Mouse (Mus musculus): ENCODE measurements around the gene Ksr2. TPM values are rescaled to one million over a fixed set of nuclear protein-coding genes. Genes with fewer than 3 reads are reported as not detected.

The Ksr2 gene
- polyA plus RNA-seq, 1 experiment from 2014 or later: 0.01 TPM

DNA sequence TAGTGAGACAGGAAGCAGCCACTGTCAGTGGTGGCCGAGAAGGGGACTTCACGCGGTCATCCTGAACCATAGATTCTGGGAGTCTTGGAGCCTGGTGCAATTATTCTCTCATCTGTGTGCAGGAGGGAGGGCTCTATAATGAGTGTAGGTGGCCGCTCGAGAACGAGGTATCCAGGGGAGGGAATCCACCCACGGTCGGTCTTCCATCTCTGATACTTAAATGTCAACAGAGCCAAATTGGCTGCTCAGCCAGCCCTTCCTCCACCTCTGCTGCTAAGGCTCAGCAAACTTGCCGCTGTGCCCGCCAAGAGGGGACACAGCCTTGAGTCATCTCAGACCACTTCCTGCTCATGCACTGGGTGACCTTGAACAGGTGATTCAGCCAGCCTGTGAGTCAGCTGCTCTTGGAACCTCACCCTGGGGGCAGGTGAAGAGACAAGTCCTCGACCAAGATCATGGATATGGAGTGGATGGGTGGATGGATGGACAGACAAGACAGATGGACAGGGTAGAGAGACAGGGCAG, 330.9 kb downstream of the Ksr2 start:
- H3K27me3 ChIP-seq (replicated peaks; ENCODE audit: control insufficient read depth, insufficient read depth, low read length): no peaks in the 10 kb centered on the region
- DNase-seq (ENCODE audit: low spot score): no peak
- no peaks in the 10 kb centered on the region for H3K9me3 ChIP-seq (ENCODE audit: control insufficient read depth, low read length)
- no peak for ATAC-seq (replicated peaks; ENCODE audit: low FRiP score)
- no peak overlapping the region for H3K27ac ChIP-seq (ENCODE audit: low read depth, low read length)
- no peak overlapping the region for H3K4me2 ChIP-seq
- no peaks in the 10 kb centered on the region for H3K4me1 ChIP-seq (replicated peaks; ENCODE audit: control insufficient read depth, insufficient read depth, low read length)
- H3K4me3 ChIP-seq (ENCODE audit: low read depth, low read length): no peak overlapping the region
- WGBS: 54% methylated on average over 11 of the region's 11 CpGs
- no peaks in the 10 kb centered on the region for H3K36me3 ChIP-seq (ENCODE audit: control insufficient read depth, insufficient read depth, low read length)
- no peak overlapping the region for H3K9ac ChIP-seq (ENCODE audit: low read depth, low read length)

DNA sequence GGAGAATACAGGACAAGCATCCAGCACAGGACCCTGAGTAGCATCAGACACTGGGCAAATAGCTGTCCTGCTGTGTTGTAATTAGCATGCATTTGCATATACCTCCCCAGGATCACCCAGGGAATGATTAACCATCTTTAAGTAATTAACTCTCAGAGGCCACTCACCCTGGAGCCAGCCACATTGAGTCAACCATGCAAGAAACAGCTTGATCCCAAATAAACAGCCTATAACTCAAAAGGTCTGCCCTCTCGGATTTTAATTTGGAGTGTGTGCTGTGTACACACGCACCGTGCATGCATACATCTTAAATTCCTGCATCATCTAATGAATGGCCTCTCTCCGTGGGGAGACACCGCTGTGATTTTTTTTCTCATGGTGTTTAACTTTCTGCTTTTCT, 335.6 kb downstream of the Ksr2 start:
- Histone ChIP-seq H3K4me1 (replicated peaks; ENCODE audit: control insufficient read depth, insufficient read depth, low read length) (no peaks in the 10 kb centered on the region), H3K4me3 (ENCODE audit: low read depth, low read length) (no peak overlapping the region), H3K9me3 (ENCODE audit: control insufficient read depth, low read length) (no peaks in the 10 kb centered on the region), H3K36me3 (ENCODE audit: control insufficient read depth, insufficient read depth, low read length) (no peaks in the 10 kb centered on the region), H3K4me2 (no peak overlapping the region), H3K9ac (ENCODE audit: low read depth, low read length) (no peak overlapping the region), H3K27me3 (replicated peaks; ENCODE audit: control insufficient read depth, insufficient read depth, low read length) (no peaks in the 10 kb centered on the region), H3K27ac (ENCODE audit: low read depth, low read length) (no peak overlapping the region)
- DNase-seq (ENCODE audit: low spot score): no peak
- no peak for ATAC-seq (replicated peaks; ENCODE audit: low FRiP score)
- WGBS: 45% methylated on average over 5 of the region's 5 CpGs

DNA sequence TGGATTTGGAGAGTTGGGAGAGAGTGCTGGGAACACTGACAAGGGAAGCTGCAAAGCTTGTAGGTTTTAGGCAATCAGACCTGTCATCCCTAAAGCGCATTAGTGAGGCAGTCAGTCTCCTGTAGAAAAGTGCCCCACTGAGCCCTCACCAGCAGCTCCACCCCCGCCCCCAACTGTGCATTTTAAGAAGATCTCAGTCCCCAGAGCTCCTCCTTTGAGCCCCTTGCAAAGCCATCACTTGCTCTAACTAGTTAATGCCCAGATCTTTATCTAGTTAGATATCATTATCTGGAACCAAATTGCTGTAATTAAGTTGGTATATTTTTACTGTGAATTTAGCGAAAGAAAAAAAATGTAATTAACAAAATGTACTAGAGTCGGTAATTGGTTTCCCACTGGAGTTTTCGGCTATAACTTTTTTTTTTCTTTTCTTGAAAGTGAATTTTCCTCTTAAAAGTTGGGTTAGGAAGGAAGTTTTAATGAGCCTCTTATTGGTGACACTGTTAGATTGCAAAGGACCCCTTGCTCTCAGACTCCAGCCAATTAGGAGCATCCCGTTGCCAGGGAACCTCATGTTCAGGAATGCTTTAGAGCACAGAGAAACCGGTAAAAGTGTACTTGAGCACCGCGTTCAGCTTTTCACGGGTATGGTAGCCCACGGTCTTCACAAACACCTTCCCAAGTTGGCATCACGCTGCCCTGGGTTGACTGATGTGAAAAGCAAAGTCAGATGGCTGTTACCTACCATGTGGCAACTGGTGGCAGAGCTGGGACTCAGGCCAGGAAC, 344.1 kb downstream of the Ksr2 start:
- H3K9ac ChIP-seq (ENCODE audit: low read depth, low read length): no peak overlapping the region
- H3K27ac ChIP-seq (ENCODE audit: low read depth, low read length): no peak overlapping the region
- no peaks in the 10 kb centered on the region for H3K27me3 ChIP-seq (replicated peaks; ENCODE audit: control insufficient read depth, insufficient read depth, low read length)
- H3K4me1 ChIP-seq (replicated peaks; ENCODE audit: control insufficient read depth, insufficient read depth, low read length): no peaks in the 10 kb centered on the region
- 47% methylated on average over 12 of the region's 12 CpGs for WGBS
- H3K4me3 ChIP-seq (ENCODE audit: low read depth, low read length): no peak overlapping the region
- H3K4me2 ChIP-seq: no peak overlapping the region
- H3K36me3 ChIP-seq (ENCODE audit: control insufficient read depth, insufficient read depth, low read length): no peaks in the 10 kb centered on the region
- H3K9me3 ChIP-seq (ENCODE audit: control insufficient read depth, low read length): no peaks in the 10 kb centered on the region
- no peak for DNase-seq (ENCODE audit: low spot score)
- no peak for ATAC-seq (replicated peaks; ENCODE audit: low FRiP score)

DNA sequence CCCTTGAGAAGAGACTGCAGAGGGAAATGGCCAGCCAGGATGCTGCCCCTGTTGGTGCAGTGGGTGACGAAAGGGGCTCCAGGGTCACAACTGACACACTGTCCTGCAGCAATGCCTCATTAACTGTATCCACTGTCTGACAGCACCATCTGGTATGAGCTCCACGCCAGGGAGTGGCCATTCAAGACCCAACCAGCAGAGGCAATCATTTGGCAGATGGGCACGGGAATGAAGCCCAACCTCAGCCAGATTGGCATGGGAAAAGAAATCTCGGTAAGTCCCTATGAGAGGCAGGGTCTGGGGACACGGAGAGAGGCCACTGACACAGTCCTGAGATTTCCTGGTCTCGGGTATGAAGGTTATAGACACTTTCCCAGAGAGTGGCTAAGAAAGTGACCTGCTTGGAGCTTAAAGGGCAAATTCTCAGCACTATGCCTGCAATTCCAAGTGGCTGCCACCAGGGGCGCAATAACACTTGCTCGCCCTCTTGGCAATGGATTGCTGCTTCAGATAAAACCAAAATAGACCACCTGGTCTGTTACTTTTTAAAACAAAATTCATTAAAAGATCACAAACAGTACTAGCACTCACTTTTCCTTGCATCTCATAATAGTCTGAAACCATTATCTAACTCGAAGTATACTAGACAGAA, 347.5 kb downstream of the Ksr2 start:
- DNase-seq (ENCODE audit: low spot score): no peak
- Histone ChIP-seq H3K27me3 (replicated peaks; ENCODE audit: control insufficient read depth, insufficient read depth, low read length) (no peaks in the 10 kb centered on the region), H3K27ac (ENCODE audit: low read depth, low read length) (no peak overlapping the region), H3K4me3 (ENCODE audit: low read depth, low read length) (no peak overlapping the region), H3K9ac (ENCODE audit: low read depth, low read length) (no peak overlapping the region), H3K9me3 (ENCODE audit: control insufficient read depth, low read length) (no peaks in the 10 kb centered on the region), H3K4me1 (replicated peaks; ENCODE audit: control insufficient read depth, insufficient read depth, low read length) (no peaks in the 10 kb centered on the region), H3K36me3 (ENCODE audit: control insufficient read depth, insufficient read depth, low read length) (no peaks in the 10 kb centered on the region), H3K4me2 (no peak overlapping the region)
- 66% methylated on average over 9 of the region's 9 CpGs for WGBS
- no peak for ATAC-seq (replicated peaks; ENCODE audit: low FRiP score)

DNA sequence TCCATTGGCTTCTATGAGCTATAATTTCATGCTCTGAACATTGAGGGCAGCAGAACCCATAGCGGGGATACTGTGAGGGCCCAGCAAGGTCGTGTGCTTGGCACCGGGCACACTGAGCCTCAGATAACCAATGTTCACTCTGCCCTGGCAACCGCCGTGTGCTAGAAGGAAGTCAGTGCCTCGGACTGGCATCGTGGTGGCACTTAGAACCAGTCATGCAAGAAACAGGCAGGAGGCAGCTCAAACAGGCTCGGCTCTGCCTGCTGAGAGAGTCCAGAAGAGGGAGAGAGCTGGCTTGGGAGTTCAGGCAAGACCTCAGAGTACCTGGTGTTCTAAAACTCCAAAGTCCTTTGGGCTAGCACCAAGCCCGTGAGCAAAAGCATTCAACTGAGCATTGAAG, 350.7 kb downstream of the Ksr2 start:
- Histone ChIP-seq H3K4me2 (no peak overlapping the region), H3K27me3 (replicated peaks; ENCODE audit: control insufficient read depth, insufficient read depth, low read length) (no peaks in the 10 kb centered on the region), H3K9me3 (ENCODE audit: control insufficient read depth, low read length) (no peaks in the 10 kb centered on the region), H3K4me1 (replicated peaks; ENCODE audit: control insufficient read depth, insufficient read depth, low read length) (no peaks in the 10 kb centered on the region), H3K9ac (ENCODE audit: low read depth, low read length) (no peak overlapping the region), H3K27ac (ENCODE audit: low read depth, low read length) (no peak overlapping the region), H3K4me3 (ENCODE audit: low read depth, low read length) (no peak overlapping the region), H3K36me3 (ENCODE audit: control insufficient read depth, insufficient read depth, low read length) (no peaks in the 10 kb centered on the region)
- WGBS: 77% methylated on average over 9 of the region's 9 CpGs
- no peak for DNase-seq (ENCODE audit: low spot score)
- ATAC-seq (replicated peaks; ENCODE audit: low FRiP score): no peak

DNA sequence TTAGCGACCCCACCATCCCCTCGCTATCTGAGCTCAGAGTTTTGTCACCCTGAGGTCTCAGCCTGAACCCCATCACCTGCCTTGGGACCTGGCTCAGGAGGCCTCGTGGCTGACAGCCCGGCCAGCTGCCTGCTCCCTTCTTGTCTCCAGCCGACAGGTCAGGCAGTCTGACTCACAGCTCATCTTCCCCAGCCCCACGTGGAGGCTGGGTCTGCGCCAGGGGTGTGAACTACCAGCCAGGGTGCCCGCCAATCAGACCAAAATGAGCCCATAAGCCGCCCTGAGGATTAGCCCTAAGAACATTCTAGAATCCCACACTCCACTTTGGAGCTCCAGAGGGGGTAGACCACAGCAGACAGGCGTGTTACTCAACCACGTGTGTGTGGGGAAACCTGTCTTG, 365.4 kb downstream of the Ksr2 start:
- no peak for ATAC-seq (replicated peaks; ENCODE audit: low FRiP score)
- no peaks in the 10 kb centered on the region for H3K27me3 ChIP-seq (replicated peaks; ENCODE audit: control insufficient read depth, insufficient read depth, low read length)
- H3K4me1 ChIP-seq (replicated peaks; ENCODE audit: control insufficient read depth, insufficient read depth, low read length): no peaks in the 10 kb centered on the region
- DNase-seq (ENCODE audit: low spot score): no peak
- WGBS: 50% methylated on average over 11 of the region's 11 CpGs
- H3K4me3 ChIP-seq (ENCODE audit: low read depth, low read length): no peak overlapping the region
- no peak overlapping the region for H3K9ac ChIP-seq (ENCODE audit: low read depth, low read length)
- no peaks in the 10 kb centered on the region for H3K9me3 ChIP-seq (ENCODE audit: control insufficient read depth, low read length)
- H3K4me2 ChIP-seq: no peak overlapping the region
- no peak overlapping the region for H3K27ac ChIP-seq (ENCODE audit: low read depth, low read length)
- no peaks in the 10 kb centered on the region for H3K36me3 ChIP-seq (ENCODE audit: control insufficient read depth, insufficient read depth, low read length)

DNA sequence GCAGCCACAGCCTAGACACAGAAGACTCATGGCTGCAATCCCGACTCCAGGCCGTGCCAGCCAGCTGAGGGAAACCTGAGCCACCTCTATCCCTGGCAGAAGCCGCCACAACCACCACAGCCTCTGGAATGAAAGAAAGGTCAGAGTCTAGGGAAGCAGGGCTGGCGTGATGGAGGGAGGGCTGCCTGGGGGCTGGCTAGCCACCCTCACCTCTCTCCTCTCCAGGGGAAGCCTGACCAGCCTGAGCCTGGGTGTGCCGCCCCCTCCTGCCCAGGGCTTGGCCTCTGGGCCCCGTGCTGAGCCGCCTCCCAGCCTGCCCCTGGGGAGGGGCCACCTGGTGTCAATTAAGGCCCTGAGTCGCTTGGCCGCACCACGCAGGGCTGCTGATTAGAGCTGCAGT, 366.9 kb downstream of the Ksr2 start, which contains the start of gene Nos1:
Gene Nos1 (plus strand): TSS at position 352 of the 400 bp plus-strand sequence.
- no peak within 1 kb of the TSS for H3K4me2 ChIP-seq
- DNase-seq (ENCODE audit: low spot score): no peak

DNA sequence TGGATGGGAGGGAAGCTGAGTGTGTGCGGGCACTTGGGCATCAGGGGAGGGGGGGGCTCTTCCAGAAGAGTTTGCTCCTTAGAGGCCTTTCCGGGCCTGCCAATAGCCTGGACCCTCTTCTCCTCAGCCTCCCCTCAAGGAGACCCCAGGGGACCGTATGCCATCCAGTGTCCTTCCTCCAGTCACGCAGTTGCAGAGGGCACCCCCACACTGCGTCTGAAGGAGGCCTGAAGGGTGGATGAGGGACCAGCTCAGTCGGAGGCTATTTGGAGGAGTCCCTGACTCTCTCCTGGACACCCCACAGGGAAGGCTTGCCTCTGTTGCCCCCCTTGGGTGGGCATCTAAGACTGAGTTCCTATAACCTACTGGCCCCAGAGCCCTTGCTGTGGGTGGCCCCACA, 367.4 kb downstream of the Ksr2 start:
- no peak overlapping the region for H3K4me3 ChIP-seq (ENCODE audit: low read depth, low read length)
- ATAC-seq (replicated peaks; ENCODE audit: low FRiP score) (no peak), DNase-seq (ENCODE audit: low spot score) (no peak)
- H3K27ac ChIP-seq (ENCODE audit: low read depth, low read length): no peak overlapping the region
- WGBS: 73% methylated on average over 6 of the region's 6 CpGs
- no peaks in the 10 kb centered on the region for H3K4me1 ChIP-seq (replicated peaks; ENCODE audit: control insufficient read depth, insufficient read depth, low read length)
- H3K4me2 ChIP-seq: no peak overlapping the region
- H3K9me3 ChIP-seq (ENCODE audit: control insufficient read depth, low read length): no peaks in the 10 kb centered on the region
- no peak overlapping the region for H3K9ac ChIP-seq (ENCODE audit: low read depth, low read length)
- no peaks in the 10 kb centered on the region for H3K27me3 ChIP-seq (replicated peaks; ENCODE audit: control insufficient read depth, insufficient read depth, low read length)
- no peaks in the 10 kb centered on the region for H3K36me3 ChIP-seq (ENCODE audit: control insufficient read depth, insufficient read depth, low read length)

More for the DNA sequence above, 366.9 kb downstream of the Ksr2 start, which contains the start of gene Nos1:
- Histone ChIP-seq H3K9me3 (ENCODE audit: control insufficient read depth, low read length) (no peaks in the 10 kb centered on the region), H3K9ac (ENCODE audit: low read depth, low read length) (no peak within 1 kb of the TSS), H3K4me1 (replicated peaks; ENCODE audit: control insufficient read depth, insufficient read depth, low read length) (no peaks in the 10 kb centered on the region), H3K27ac (ENCODE audit: low read depth, low read length) (no peak within 1 kb of the TSS), H3K27me3 (replicated peaks; ENCODE audit: control insufficient read depth, insufficient read depth, low read length) (no peaks in the 10 kb centered on the region), H3K36me3 (ENCODE audit: control insufficient read depth, insufficient read depth, low read length) (no peaks in the 10 kb centered on the region), H3K4me3 (ENCODE audit: low read depth, low read length) (no peak within 1 kb of the TSS)
- ATAC-seq (replicated peaks; ENCODE audit: low FRiP score): no peak
- 31% methylated on average over 10 of the region's 10 CpGs for WGBS

DNA sequence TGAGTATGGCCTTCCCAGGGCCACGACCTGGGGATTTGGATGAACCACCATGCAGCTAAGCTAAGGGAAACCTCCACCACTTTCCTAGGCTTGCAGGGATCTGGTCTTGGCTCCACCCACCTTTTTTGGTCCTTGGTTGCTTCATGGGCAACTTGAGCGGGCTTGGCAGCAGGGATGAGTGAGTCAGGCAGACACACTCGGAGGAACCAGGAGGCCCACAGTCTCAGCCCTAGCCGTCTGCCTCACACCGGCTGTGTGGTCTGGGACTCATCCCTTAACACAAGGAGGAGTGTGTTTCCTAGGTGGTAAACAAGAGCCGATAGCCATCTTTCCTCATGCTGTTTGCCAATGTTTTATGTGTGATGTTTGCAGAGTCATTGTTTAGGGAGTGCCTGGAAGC, 376.3 kb downstream of the Ksr2 start:
- 55% methylated on average over 6 of the region's 6 CpGs for WGBS
- Histone ChIP-seq H3K9ac (ENCODE audit: low read depth, low read length) (no peak overlapping the region), H3K4me1 (replicated peaks; ENCODE audit: control insufficient read depth, insufficient read depth, low read length) (no peaks in the 10 kb centered on the region), H3K27ac (ENCODE audit: low read depth, low read length) (no peak overlapping the region), H3K9me3 (ENCODE audit: control insufficient read depth, low read length) (no peaks in the 10 kb centered on the region), H3K4me3 (ENCODE audit: low read depth, low read length) (no peak overlapping the region), H3K4me2 (no peak overlapping the region), H3K27me3 (replicated peaks; ENCODE audit: control insufficient read depth, insufficient read depth, low read length) (no peaks in the 10 kb centered on the region), H3K36me3 (ENCODE audit: control insufficient read depth, insufficient read depth, low read length) (no peaks in the 10 kb centered on the region)
- ATAC-seq (replicated peaks; ENCODE audit: low FRiP score) (no peak), DNase-seq (ENCODE audit: low spot score) (no peak)
